Mouse (Mus musculus) liver, adult 2 months (tissue): ENCODE results near the gene S1pr2. TPM values are rescaled to one million over a fixed set of nuclear protein-coding genes. Genes with fewer than 3 reads are reported as not detected.

ENCODE experiments used
- DNase-seq: peaks from one replicate; pipeline ENCODE4 v3.0.0-alpha.2; 2011; ENCODE audit warnings: low read depth, low spot score; ENCODE audit errors: extremely low read depth
- H3K27ac ChIP-seq: fragments of 200-500 bp; replicated peaks from 2 replicates; pipeline ENCODE4 v1.5.1; 2012; ENCODE audit warnings: low read depth, mild to moderate bottlenecking, control low read depth, inconsistent platforms, low read length; ENCODE audit not compliant: insufficient read depth
- H3K27me3 ChIP-seq: fragments of 200-500 bp; 2 replicates; pipeline ENCODE4 v1.6.1; 2012; ENCODE audit warnings: mild to moderate bottlenecking, moderate library complexity, low read length, inconsistent platforms; ENCODE audit not compliant: control insufficient read depth, insufficient read depth
- H3K36me3 ChIP-seq: fragments of 200-500 bp; 2 replicates; pipeline ENCODE4 v1.6.1; 2012; ENCODE audit warnings: low read length, inconsistent platforms; ENCODE audit not compliant: control insufficient read depth, insufficient read depth
- H3K4me1 ChIP-seq: fragments of 200-500 bp; 2 replicates; pipeline ENCODE4 v1.6.1; 2011; ENCODE audit warnings: low read length; ENCODE audit not compliant: control insufficient read depth, insufficient read depth
- H3K4me3 ChIP-seq: fragments of 200-500 bp; 2 replicates; pipeline ENCODE4 v1.5.1; 2011; ENCODE audit warnings: low read depth, mild to moderate bottlenecking, control low read depth, low read length, moderate library complexity; ENCODE audit not compliant: insufficient read depth
- H3K79me2 ChIP-seq: fragments of 200-500 bp; 2 replicates; pipeline ENCODE4 v1.6.1; 2012; ENCODE audit warnings: inconsistent platforms, mild to moderate bottlenecking, low read length, moderate library complexity; ENCODE audit not compliant: control insufficient read depth, insufficient read depth
- H3K9ac ChIP-seq: fragments of 200-500 bp; 2 replicates; pipeline ENCODE4 v1.6.1; 2012; ENCODE audit warnings: low read depth, mild to moderate bottlenecking, control low read depth, inconsistent platforms, low read length
- CTCF ChIP-seq: fragments of 200-500 bp; IDR thresholded peaks from 2 replicates; pipeline ENCODE4 v1.5.1; 2011; ENCODE audit warnings: low read depth, low read length, control low read depth
- POLR2A ChIP-seq: fragments of 200-500 bp; IDR thresholded peaks from 2 replicates; pipeline ENCODE4 v1.6.1; 2011; ENCODE audit warnings: low read length, control low read depth; ENCODE audit not compliant: insufficient read depth; ENCODE audit errors: extremely low read depth
- WGBS: fragments of 180-500 bp; shearing (Covaris S2); methylation state at CpG from one replicate; pipeline ENCODE4 v1.1.7; 2018; 5-methylcytosine and 5-hydroxymethylcytosine counted together
- polyA plus RNA-seq: library from polyadenylated mRNA; depleted of rRNA; stranded (reverse); fragments of >200 nt; gene quantifications from 2 replicates; pipeline ENCODE4 v1.2.3, GENCODE M21; 2012; rRNA removed
- total RNA-seq: library from RNA; depleted of rRNA; stranded (reverse); fragments of >200 nt; gene quantifications from 2 replicates; pipeline ENCODE4 v1.2.3, GENCODE M21; 2014; rRNA removed

The S1pr2 gene
- total and polyA plus RNA-seq, 2 experiments = 1.2 to 3.9 TPM

- TF ChIP-seq POLR2A (no peak), CTCF (no peak)
- H3K9ac ChIP-seq = no peak overlapping the region
- H3K36me3 ChIP-seq = peaks cover 6% of the 10 kb centered on the region
- H3K27ac ChIP-seq = no peak overlapping the region
- no peak for DNase-seq
- H3K4me1 ChIP-seq = no peaks in the 10 kb centered on the region
- H3K4me3 ChIP-seq = no peak overlapping the region
- no peaks in the 10 kb centered on the region for H3K27me3 ChIP-seq
- peaks cover 47% of the 10 kb centered on the region; the same call in 1 of the 2 replicates for H3K79me2 ChIP-seq
- 69% methylated on average over 4 of the region's 4 CpGs for WGBS
These were observed 31.7 kb downstream of the S1pr2 start for GRCm38 (mm10) chr9:20944697-20945370.

DNA sequence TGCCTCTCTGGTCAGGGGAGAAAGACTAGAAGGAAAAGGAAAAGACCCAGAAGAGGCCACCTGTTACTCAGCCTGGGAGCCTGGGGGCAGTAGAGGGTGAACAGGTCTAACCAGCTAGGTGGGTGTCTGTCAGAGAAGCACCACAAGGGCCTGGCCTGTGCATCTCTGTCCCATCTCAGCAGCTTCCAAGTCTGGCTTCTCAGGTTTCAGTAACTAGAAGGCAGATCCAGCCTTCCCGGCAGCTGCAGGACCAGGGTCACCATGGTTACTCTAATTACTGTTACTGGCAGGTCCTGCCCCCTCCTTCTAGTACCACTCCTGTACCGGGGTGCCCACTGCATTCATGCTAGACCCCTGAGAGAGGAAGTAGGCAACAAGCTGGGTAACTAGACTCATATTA is 32.7 kb downstream of the S1pr2 start:
- no peak for TF ChIP-seq CTCF
- TF ChIP-seq POLR2A = no peak
- Histone ChIP-seq H3K4me1 (no peaks in the 10 kb centered on the region), H3K27me3 (no peaks in the 10 kb centered on the region), H3K9ac (no peak overlapping the region), H3K79me2 (peaks cover 44% of the 10 kb centered on the region; the same call in 1 of the 2 replicates), H3K4me3 (no peak overlapping the region), H3K27ac (no peak overlapping the region), H3K36me3 (peaks cover 6% of the 10 kb centered on the region)
- no peak for DNase-seq
- 78% methylated on average over 2 of the region's 2 CpGs for WGBS

DNA sequence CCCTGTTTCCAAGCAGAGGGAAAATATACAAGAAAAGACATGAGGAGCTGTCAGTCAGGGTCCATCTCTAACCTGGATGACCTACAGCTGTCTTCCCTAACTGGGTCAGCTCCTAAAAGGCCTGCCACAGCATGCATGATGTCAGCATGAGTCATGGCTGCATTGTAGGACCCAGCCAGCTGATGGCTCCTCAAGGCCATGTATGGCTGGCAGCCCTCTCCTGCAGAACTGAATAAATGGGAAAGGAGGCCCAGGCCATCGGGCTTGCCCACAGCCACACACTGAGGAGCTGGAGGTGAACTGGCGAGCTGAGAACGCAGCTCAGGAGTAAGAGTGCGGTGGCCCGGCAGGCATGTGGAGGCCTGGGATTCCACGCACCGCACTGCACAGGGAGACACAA is 33.2 kb downstream of the S1pr2 start:
- no peak for TF ChIP-seq CTCF
- TF ChIP-seq POLR2A = no peak
- H3K27ac ChIP-seq = no peak overlapping the region
- 92% methylated on average over 7 of the region's 7 CpGs for WGBS
- no peak overlapping the region for H3K4me3 ChIP-seq
- no peak for DNase-seq
- no peak overlapping the region for H3K9ac ChIP-seq
- peaks cover 6% of the 10 kb centered on the region for H3K36me3 ChIP-seq
- no peaks in the 10 kb centered on the region for H3K27me3 ChIP-seq
- no peaks in the 10 kb centered on the region for H3K4me1 ChIP-seq
- peaks cover 39% of the 10 kb centered on the region; the same call in 1 of the 2 replicates for H3K79me2 ChIP-seq

GRCm38 (mm10) chr9:20923258-20923657 is 53.3 kb downstream of the S1pr2 start:
- WGBS = 91% methylated on average over 3 of the region's 3 CpGs
- no peaks in the 10 kb centered on the region; the same call in 1 of the 2 replicates for H3K36me3 ChIP-seq
- H3K4me3 ChIP-seq = no peak overlapping the region
- no peak for DNase-seq
- H3K27ac ChIP-seq = no peak overlapping the region
- H3K27me3 ChIP-seq = no peaks in the 10 kb centered on the region
- TF ChIP-seq CTCF = no peak
- no peak for TF ChIP-seq POLR2A
- no peaks in the 10 kb centered on the region for H3K79me2 ChIP-seq
- H3K9ac ChIP-seq = no peak overlapping the region
- no peaks in the 10 kb centered on the region for H3K4me1 ChIP-seq

DNA sequence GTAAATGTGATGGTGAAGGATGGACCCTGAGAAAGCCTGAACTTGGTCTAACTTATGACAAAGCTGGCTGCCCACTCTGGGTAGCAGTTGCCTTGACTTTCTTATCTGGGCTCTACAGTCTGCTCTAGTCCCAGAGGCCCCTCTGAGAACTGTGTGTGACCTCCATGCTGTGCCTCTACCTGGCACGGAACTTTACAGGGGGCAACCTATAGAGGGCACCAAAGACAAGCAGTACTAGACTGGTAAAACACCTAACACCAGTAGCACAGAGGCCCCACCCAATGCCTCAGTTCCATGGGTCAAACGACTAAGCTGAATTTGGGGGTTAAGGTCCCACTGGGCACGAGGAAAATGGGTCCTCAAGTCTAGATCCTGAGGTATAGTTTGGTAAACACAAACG is 60.4 kb downstream of the S1pr2 start:
- H3K4me1 ChIP-seq = no peaks in the 10 kb centered on the region
- H3K9ac ChIP-seq = no peak overlapping the region
- WGBS = 76% methylated on average over 4 of the region's 4 CpGs
- no peaks in the 10 kb centered on the region for H3K27me3 ChIP-seq
- TF ChIP-seq POLR2A (no peak), CTCF (peak; percentile 48; the same call in 1 of the 2 replicates)
- H3K79me2 ChIP-seq = no peaks in the 10 kb centered on the region
- H3K4me3 ChIP-seq = no peak overlapping the region
- peak; percentile 16 for DNase-seq
- H3K27ac ChIP-seq = no peak overlapping the region
- H3K36me3 ChIP-seq = peaks cover 5% of the 10 kb centered on the region; the same call in 1 of the 2 replicates

Other genes with a start within 250 kb of the S1pr2 start
- gene Olfm2, start 230.4 kb downstream of the S1pr2 start, total RNA-seq = 0.09 and 0.34 TPM in 2 replicates
- gene Olfm2, start 230.4 kb downstream of the S1pr2 start, polyA plus RNA-seq = 0.14 and 0.72 TPM in 2 replicates
- 0.83 and 2.1 TPM in 2 replicates for gene Col5a3, start 161.7 kb downstream of the S1pr2 start, total RNA-seq
- gene Col5a3, start 161.7 kb downstream of the S1pr2 start, polyA plus RNA-seq = 2.9 and 6.4 TPM in 2 replicates
- not detected in 2 replicates for gene Rdh8, start 158.3 kb downstream of the S1pr2 start, total RNA-seq
- not detected in 2 replicates for gene Rdh8, start 158.3 kb downstream of the S1pr2 start, polyA plus RNA-seq
- 14.8 and 17.1 TPM in 2 replicates for gene A230050P20Rik, start 108.1 kb downstream of the S1pr2 start, total RNA-seq
- 112 and 186 TPM in 2 replicates for gene A230050P20Rik, start 108.1 kb downstream of the S1pr2 start, polyA plus RNA-seq
- 17.6 and 27.9 TPM in 2 replicates for gene Angptl6, start 97.1 kb downstream of the S1pr2 start, total RNA-seq
- 44.1 and 47.4 TPM in 2 replicates for gene Angptl6, start 97.1 kb downstream of the S1pr2 start, polyA plus RNA-seq
- 6.5 and 12.5 TPM in 2 replicates for gene Ppan, start 88.6 kb downstream of the S1pr2 start, total RNA-seq
- 32.6 and 69.6 TPM in 2 replicates for gene Ppan, start 88.6 kb downstream of the S1pr2 start, polyA plus RNA-seq
- gene Eif3g, start 78.2 kb downstream of the S1pr2 start, total RNA-seq = 51.7 and 60.4 TPM in 2 replicates
- 91.8 and 98.3 TPM in 2 replicates for gene Eif3g, start 78.2 kb downstream of the S1pr2 start, polyA plus RNA-seq
- 5.3 and 6.6 TPM in 2 replicates for gene Dnmt1, start 16.9 kb downstream of the S1pr2 start, total RNA-seq
- gene Dnmt1, start 16.9 kb downstream of the S1pr2 start, polyA plus RNA-seq = 4.4 and 5.5 TPM in 2 replicates
- gene Mrpl4, start 26.0 kb upstream of the S1pr2 start, total RNA-seq = 16.0 and 21.9 TPM in 2 replicates
- gene Mrpl4, start 26.0 kb upstream of the S1pr2 start, polyA plus RNA-seq = 72.4 and 79.8 TPM in 2 replicates
- 8.6 and 9.6 TPM in 2 replicates for gene Icam1, start 39.2 kb upstream of the S1pr2 start, total RNA-seq
- 5.8 and 11.6 TPM in 2 replicates for gene Icam1, start 39.2 kb upstream of the S1pr2 start, polyA plus RNA-seq
- gene Icam4, start 52.6 kb upstream of the S1pr2 start, total RNA-seq = 0.28 TPM in 1 of 2 replicates, not detected in the other
- 0.62 and 0.81 TPM in 2 replicates for gene Icam4, start 52.6 kb upstream of the S1pr2 start, polyA plus RNA-seq
- 0.07 TPM in 1 of 2 replicates, not detected in the other for gene Icam5, start 55.3 kb upstream of the S1pr2 start, total RNA-seq
- gene Icam5, start 55.3 kb upstream of the S1pr2 start, polyA plus RNA-seq = 0.02 and 0.09 TPM in 2 replicates
- gene Zglp1, start 90.3 kb upstream of the S1pr2 start, total RNA-seq = not detected in 2 replicates
- gene Zglp1, start 90.3 kb upstream of the S1pr2 start, polyA plus RNA-seq = 0.39 TPM in 1 of 2 replicates, not detected in the other
- gene Gm49373, start 96.3 kb upstream of the S1pr2 start, total RNA-seq = 0.46 and 0.54 TPM in 2 replicates
- gene Gm49373, start 96.3 kb upstream of the S1pr2 start, polyA plus RNA-seq = 0.05 and 0.10 TPM in 2 replicates
- 30.6 and 31.1 TPM in 2 replicates for gene Fdx1l, start 96.8 kb upstream of the S1pr2 start, total RNA-seq
- 45.3 and 50.3 TPM in 2 replicates for gene Fdx1l, start 96.8 kb upstream of the S1pr2 start, polyA plus RNA-seq
- gene Gm38431, start 115.2 kb upstream of the S1pr2 start, total RNA-seq = 2.0 and 2.5 TPM in 2 replicates
- gene Gm38431, start 115.2 kb upstream of the S1pr2 start, polyA plus RNA-seq = 3.4 and 5.8 TPM in 2 replicates
- gene Raver1, start 115.2 kb upstream of the S1pr2 start, total RNA-seq = 1.8 and 5.3 TPM in 2 replicates
- gene Raver1, start 115.2 kb upstream of the S1pr2 start, polyA plus RNA-seq = 19.6 and 22.1 TPM in 2 replicates
- gene Tyk2, start 154.5 kb upstream of the S1pr2 start, total RNA-seq = 9.3 and 16.4 TPM in 2 replicates
- gene Tyk2, start 154.5 kb upstream of the S1pr2 start, polyA plus RNA-seq = 18.2 and 21.0 TPM in 2 replicates
- 27.4 and 36.0 TPM in 2 replicates for gene Cdc37, start 173.2 kb upstream of the S1pr2 start, total RNA-seq
- gene Cdc37, start 173.2 kb upstream of the S1pr2 start, polyA plus RNA-seq = 41.2 and 41.8 TPM in 2 replicates
- 1.0 and 1.5 TPM in 2 replicates for gene Pde4a, start 188.9 kb upstream of the S1pr2 start, total RNA-seq
- gene Pde4a, start 188.9 kb upstream of the S1pr2 start, polyA plus RNA-seq = 1.9 and 3.5 TPM in 2 replicates